Comparison of ENCODE assay signal across 13 mouse cellular contexts in the genomic region with DNA sequence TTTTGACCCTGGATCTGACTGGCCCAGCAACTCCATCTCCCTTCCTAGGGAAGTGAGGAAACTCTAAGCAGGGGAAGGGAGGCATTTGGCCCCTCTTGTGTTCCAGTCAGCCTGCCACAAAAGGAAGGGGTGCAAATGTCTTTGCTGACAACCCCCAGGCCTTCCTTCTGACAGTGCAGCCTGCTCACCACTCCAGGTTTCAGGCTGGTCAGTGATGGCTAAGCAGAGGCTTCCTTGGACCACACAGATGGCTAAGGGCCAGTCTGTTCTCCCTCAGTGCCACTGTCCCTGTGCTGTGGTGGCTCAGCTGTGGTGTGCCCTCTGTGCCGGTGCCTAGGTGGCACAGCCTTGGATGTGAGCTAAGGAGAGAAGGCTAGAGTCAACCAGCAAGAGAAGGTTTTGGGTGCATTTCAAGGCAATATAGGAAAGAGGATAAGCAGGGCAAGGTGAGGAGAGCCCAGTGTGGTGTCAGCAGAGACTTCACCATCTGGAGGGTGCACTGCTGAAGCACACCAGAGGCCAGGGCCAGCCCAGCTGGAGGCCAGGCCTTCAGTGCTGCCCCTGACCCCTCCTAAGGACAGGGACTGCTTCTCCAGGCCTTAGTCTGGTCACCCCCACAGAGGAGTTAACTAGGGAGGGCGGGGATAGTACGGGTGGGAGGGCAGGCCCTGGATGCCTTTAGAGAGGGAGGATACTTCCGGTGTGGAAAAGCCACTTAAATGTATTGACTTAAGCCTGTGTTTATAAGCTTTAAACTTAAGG. TPM values are rescaled to one million over a fixed set of nuclear protein-coding genes. Genes with fewer than 3 reads are reported as not detected.
DNase-seq lines count a peak whose midpoint lies in the region; ATAC-seq and TF ChIP-seq lines count a peak whose summit lies in the region.
"Had no signal": no experiment of that assay in that cellular context is flagged by ENCODE, and none has a peak within 500 bp of the region (broad histone marks: within the 10 kb centered on the region; RNA-seq: fewer than 3 reads in every experiment).

No protein-coding gene starts in this region.

- peak overlapping the region; percentile 72 for H3K27ac ChIP-seq in cerebellum, adult 2 months (ENCODE audit: insufficient read depth, low read length)
- peak overlapping the region; percentile 61 for H3K27ac ChIP-seq in kidney, embryonic 15.5 days
- H3K27ac ChIP-seq: embryonic facial prominence, embryonic 13.5 days; liver, embryonic 14.5 days had no signal

- H3K4me1 ChIP-seq in cerebellum, adult 2 months (ENCODE audit: control insufficient read depth, insufficient read depth, low read length), result peaks cover 31% of the 10 kb centered on the region
- H3K4me1 ChIP-seq in kidney, embryonic 15.5 days, result peaks cover 25% of the 10 kb centered on the region

- no peaks in the 10 kb centered on the region for H3K36me3 ChIP-seq in kidney, embryonic 15.5 days
- H3K36me3 ChIP-seq: embryonic facial prominence, embryonic 13.5 days had no signal

- no peaks in the 10 kb centered on the region for H3K9me3 ChIP-seq in kidney, embryonic 15.5 days (replicated peaks)
- H3K9me3 ChIP-seq: embryonic facial prominence, embryonic 13.5 days had no signal

- H3K9ac ChIP-seq in kidney, embryonic 15.5 days, result no peak overlapping the region
- H3K9ac ChIP-seq: embryonic facial prominence, embryonic 13.5 days; liver, embryonic 14.5 days had no signal

- ATAC-seq in kidney, embryonic 15.5 days (replicated peaks; ENCODE audit: low FRiP score), result peak; percentile 76

- 0 out of 2 replicates have a peak, but pooled peaks have one; percentile 6 for TF ChIP-seq POLR2A in cerebellum, adult 2 months (IDR thresholded peaks at IDR 0.05; ENCODE audit: borderline replicate concordance, insufficient read depth, low read length)

- 65% methylated on average over 4 of the region's 4 CpGs for WGBS in cerebellum, adult 2 months
- WGBS in kidney, embryonic 15.5 days, result 39% methylated on average over 4 of the region's 4 CpGs

- no peak overlapping the region for H3K4me3 ChIP-seq in cerebellum, adult 2 months (replicated peaks; ENCODE audit: insufficient read depth, low read depth, low read length)
- H3K4me3 ChIP-seq in kidney, embryonic 15.5 days (replicated peaks), result no peak overlapping the region
- H3K4me3 ChIP-seq: embryonic facial prominence, embryonic 13.5 days had no signal

- peak in 1 of 2 experiments; percentile 22 for DNase-seq in cerebellum, adult 2 months
- no peak for DNase-seq in cerebellum, adult 11-12 months
- DNase-seq in kidney, adult 11 months, result no peak
- DNase-seq in ovary, postnatal 36 days (ENCODE audit: low spot score), result peak; percentile 37
- DNase-seq in ovary, postnatal 10 days (ENCODE audit: low spot score), result no peak
- DNase-seq in testis, postnatal 14 days (ENCODE audit: low spot score), result peak; percentile 46
- no peak for DNase-seq in layer of hippocampus, postnatal 10 days (ENCODE audit: low spot score in 2 of 2)
- DNase-seq: right cerebral cortex, adult 18-20 months had no signal

- H3K4me2 ChIP-seq in kidney, embryonic 15.5 days, result no peak overlapping the region
- H3K4me2 ChIP-seq: embryonic facial prominence, embryonic 13.5 days had no signal

- no peaks in the 10 kb centered on the region for H3K27me3 ChIP-seq in cerebellum, adult 2 months (ENCODE audit: control insufficient read depth, insufficient read depth, low read length)
- no peaks in the 10 kb centered on the region for H3K27me3 ChIP-seq in kidney, embryonic 15.5 days
- H3K27me3 ChIP-seq: embryonic facial prominence, embryonic 13.5 days had no signal

- no peak for TF ChIP-seq CTCF in cerebellum, adult 2 months (IDR thresholded peaks at IDR 0.05; ENCODE audit: borderline replicate concordance, insufficient read depth, low read depth, low read length)

RNA-seq across cellular contexts. Expression of a gene that starts 10.4 kb away (rescaled TPM):
- 54.8 and 61.0 TPM in 2 replicates for polyA plus RNA-seq in cerebellum, adult 2 months (2012; rRNA removed)
- polyA plus RNA-seq in kidney, embryonic 15.5 days (2015; fragmentation: Nextera tagmentation; extraction: Ambion mirVana), result 5.7 and 5.8 TPM in 2 replicates
- 10 to 100 TPM; 14.0 to 16.2 TPM for total RNA-seq in layer of hippocampus, postnatal 10 days (2021)

RNA-seq across cellular contexts. Expression of a gene that starts 40.7 kb away (rescaled TPM):
- 0.05 TPM in 1 of 2 replicates, not detected in the other for polyA plus RNA-seq in cerebellum, adult 2 months (2012; rRNA removed)
- polyA plus RNA-seq in kidney, embryonic 15.5 days (2015; fragmentation: Nextera tagmentation; extraction: Ambion mirVana), result not detected in 2 replicates
- not detected for total RNA-seq in layer of hippocampus, postnatal 10 days (2021)
- total RNA-seq: gastrocnemius, adult 18-20 months; layer of hippocampus, adult 18-20 months had no signal
- polyA plus RNA-seq: embryonic facial prominence, embryonic 13.5 days had no signal

Comparison
In these comparisons a context has a peak if more than half of its experiments do, and no peak if none do; other contexts are left out.
1. DNase-seq: peak in ovary, postnatal 36 days (single experiment) and testis, postnatal 14 days (single experiment); none in cerebellum, adult 11-12 months (single experiment), kidney, adult 11 months (single experiment), ovary, postnatal 10 days (single experiment) and layer of hippocampus, postnatal 10 days (0 of 2).